In genomic region chr6:138800836-138801740, GRCm38 (mm10) we compare ENCODE assay signal across 13 mouse cellular contexts.
A peak's percentile ranks its signal among the peaks of the same experiment; 100 is the strongest.
DNase-seq lines count a peak whose midpoint lies in the region; ATAC-seq lines count a peak whose summit lies in the region.
"Had no signal": no experiment of that assay in that cellular context is flagged by ENCODE, and none has a peak within 500 bp of the region (broad histone marks: within the 10 kb centered on the region; RNA-seq: fewer than 3 reads in every experiment).

No protein-coding gene starts in this region.

- intact Hi-C loops in left cerebral cortex, postnatal 25 days (cut with DNase I) = loop anchor here (5.0 to 10.0 kb wide), 2 partner anchors 396 to 454 kb away; no protein-coding TSS in a partner anchor

- no peaks in the 10 kb centered on the region for H3K9me3 ChIP-seq in forebrain, embryonic 15.5 days
- H3K9me3 ChIP-seq: liver, embryonic 13.5 days; midbrain, embryonic 13.5 days had no signal

- H3K4me1 ChIP-seq in forebrain, embryonic 15.5 days = peaks cover 14% of the 10 kb centered on the region; the same call in 1 of the 2 replicates
- H3K4me1 ChIP-seq: liver, embryonic 13.5 days; midbrain, embryonic 13.5 days had no signal

- 48% methylated on average over 8 of the region's 8 CpGs for WGBS in forebrain, embryonic 15.5 days

- no peak overlapping the region; the same call in 1 of the 2 replicates for H3K4me2 ChIP-seq in forebrain, embryonic 15.5 days (replicated peaks)
- H3K4me2 ChIP-seq: liver, embryonic 13.5 days; midbrain, embryonic 13.5 days had no signal

- peak; percentile 89 for ATAC-seq in forebrain, embryonic 15.5 days (replicated peaks)
- ATAC-seq: midbrain, embryonic 13.5 days had no signal

- peak; percentile 8 to 10 for DNase-seq in heart, adult 9 months (ENCODE audit: low spot score in 2 of 2)
- no peak for DNase-seq in heart, postnatal 4 days
- peak; percentile 70 for DNase-seq in brain, adult 2 months (ENCODE audit: low read depth, low spot score)
- DNase-seq in left cerebral cortex, postnatal 25 days (ENCODE audit: low spot score in 2 of 2) = peak; percentile 8 to 83
- DNase-seq in spleen, postnatal 4 days (ENCODE audit: low spot score in 2 of 2) = no peak
- DNase-seq in kidney, postnatal 25 days = no peak
- DNase-seq: adrenal gland, postnatal 14 days; cerebellum, adult 11 months; liver, embryonic 13.5 days; lung, postnatal 14 days; thymus, adult 18-20 months had no signal

- H3K9ac ChIP-seq in forebrain, embryonic 15.5 days (replicated peaks) = no peak overlapping the region
- H3K9ac ChIP-seq: liver, embryonic 13.5 days; midbrain, embryonic 13.5 days had no signal

- peak overlapping the region; percentile 58 for H3K27ac ChIP-seq in forebrain, embryonic 15.5 days (replicated peaks)
- H3K27ac ChIP-seq: liver, embryonic 13.5 days; midbrain, embryonic 13.5 days had no signal

- H3K4me3 ChIP-seq in forebrain, embryonic 15.5 days = no peak overlapping the region
- H3K4me3 ChIP-seq: liver, embryonic 13.5 days; midbrain, embryonic 13.5 days had no signal

- no peaks in the 10 kb centered on the region for H3K36me3 ChIP-seq in forebrain, embryonic 15.5 days
- H3K36me3 ChIP-seq: liver, embryonic 13.5 days; midbrain, embryonic 13.5 days had no signal

- H3K27me3 ChIP-seq in forebrain, embryonic 15.5 days = no peaks in the 10 kb centered on the region
- H3K27me3 ChIP-seq: liver, embryonic 13.5 days; midbrain, embryonic 13.5 days had no signal

Comparison
In these comparisons a context has a peak if more than half of its experiments do, and no peak if none do; other contexts are left out.
1. DNase-seq: peak in heart, adult 9 months (2 of 2), brain, adult 2 months (single experiment) and left cerebral cortex, postnatal 25 days (2 of 2); none in heart, postnatal 4 days (single experiment), spleen, postnatal 4 days (0 of 2) and kidney, postnatal 25 days (0 of 2).